10 mouse cellular contexts compared by ENCODE assay signal in the genomic region with DNA sequence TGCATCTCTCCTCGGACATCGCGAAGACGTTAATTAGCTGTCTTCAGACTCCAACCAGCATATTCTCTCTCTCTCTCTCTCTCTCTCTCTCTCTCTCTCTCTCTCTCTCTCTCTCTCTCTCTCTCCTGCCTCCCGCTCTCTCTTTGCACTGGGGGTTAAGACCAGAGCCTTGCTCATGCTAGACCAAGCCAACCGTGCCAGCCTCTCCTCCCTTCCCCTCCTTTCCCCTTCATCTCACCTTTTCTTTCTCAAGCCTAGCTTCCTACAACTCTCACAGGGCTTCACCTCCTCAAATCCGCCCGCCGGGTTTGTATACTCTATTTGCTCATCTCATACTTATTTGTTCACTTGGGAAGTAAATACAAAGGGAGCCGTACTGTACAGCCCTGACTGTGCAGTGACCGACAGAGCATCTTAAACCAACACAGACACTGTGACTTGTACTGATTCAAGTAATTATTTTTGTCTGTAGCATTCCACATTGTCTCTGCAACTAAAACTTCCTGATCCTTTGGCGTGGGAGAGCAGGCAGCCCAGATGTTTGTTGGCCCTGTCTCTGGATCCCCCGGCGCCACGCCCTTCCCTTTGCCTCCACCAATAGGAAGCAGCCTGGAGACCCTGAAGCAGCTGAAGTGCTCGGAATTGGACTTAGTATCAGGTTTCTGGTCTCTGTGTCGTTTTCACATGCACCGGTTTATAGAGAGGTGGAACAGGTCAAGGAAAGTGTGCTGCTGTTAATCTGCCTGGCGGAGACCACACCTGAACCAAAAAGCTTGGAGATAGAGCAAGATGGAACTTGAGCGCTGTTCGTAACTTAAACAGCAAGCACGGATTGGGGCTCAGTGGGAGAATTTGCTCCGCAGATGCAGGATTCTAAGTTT.
A peak's percentile ranks its signal among the peaks of the same experiment; 100 is the strongest.
DNase-seq lines count a peak whose midpoint lies in the region; ATAC-seq and TF ChIP-seq lines count a peak whose summit lies in the region.
"Had no signal": no experiment of that assay in that cellular context is flagged by ENCODE, and none has a peak within 500 bp of the region (broad histone marks: within the 10 kb centered on the region; RNA-seq: fewer than 3 reads in every experiment).

No protein-coding gene starts in this region.

- ATAC-seq in heart, embryonic 13.5 days (ENCODE audit: extremely low read depth, insufficient number of reproducible peaks, low FRiP score, low TSS enrichment): peak; percentile 63; the same call in 1 of the 2 replicates
- ATAC-seq in limb, embryonic 14.5 days (ENCODE audit: low FRiP score, low read depth): peak; percentile 95
- ATAC-seq in neural tube, embryonic 13.5 days (ENCODE audit: low read depth): peak; percentile 87

- no peaks in the 10 kb centered on the region for H3K36me3 ChIP-seq in heart, embryonic 13.5 days
- H3K36me3 ChIP-seq in limb, embryonic 14.5 days (ENCODE audit: control insufficient read depth, insufficient read depth, low read length): no peaks in the 10 kb centered on the region
- H3K36me3 ChIP-seq in neural tube, embryonic 13.5 days: no peaks in the 10 kb centered on the region

- H3K9ac ChIP-seq in heart, embryonic 13.5 days: peak overlapping the region; percentile 69
- peak overlapping the region; percentile 31; the same call in 1 of the 2 replicates for H3K9ac ChIP-seq in limb, embryonic 14.5 days (ENCODE audit: low read depth, low read length, severe bottlenecking)
- H3K9ac ChIP-seq in neural tube, embryonic 13.5 days: peak overlapping the region; percentile 47

- H3K27me3 ChIP-seq in heart, embryonic 13.5 days (replicated peaks): peaks cover 8% of the 10 kb centered on the region
- H3K27me3 ChIP-seq in limb, embryonic 14.5 days (ENCODE audit: control insufficient read depth, insufficient read depth, low read length): no peaks in the 10 kb centered on the region
- peaks cover 31% of the 10 kb centered on the region; the same call in 1 of the 2 replicates for H3K27me3 ChIP-seq in neural tube, embryonic 13.5 days
- H3K27me3 ChIP-seq: CH12.LX had no signal

- no peaks in the 10 kb centered on the region for H3K9me3 ChIP-seq in heart, embryonic 13.5 days
- no peaks in the 10 kb centered on the region for H3K9me3 ChIP-seq in limb, embryonic 14.5 days (ENCODE audit: control insufficient read depth, low read length)
- no peaks in the 10 kb centered on the region for H3K9me3 ChIP-seq in neural tube, embryonic 13.5 days

- TF ChIP-seq POLR2A in limb, embryonic 14.5 days (IDR thresholded peaks at IDR 0.05; ENCODE audit: borderline replicate concordance, extremely low read depth, insufficient read depth, insufficient read length): no peak

- H3K4me1 ChIP-seq in heart, embryonic 13.5 days: peaks cover 9% of the 10 kb centered on the region; the same call in 1 of the 2 replicates
- H3K4me1 ChIP-seq in limb, embryonic 14.5 days (ENCODE audit: control insufficient read depth, insufficient read depth, low read length): peaks cover 3% of the 10 kb centered on the region; the same call in 1 of the 2 replicates
- H3K4me1 ChIP-seq in neural tube, embryonic 13.5 days (replicated peaks): peaks cover 16% of the 10 kb centered on the region

- no peak overlapping the region for H3K27ac ChIP-seq in heart, embryonic 13.5 days (replicated peaks)
- H3K27ac ChIP-seq in limb, embryonic 14.5 days (replicated peaks; ENCODE audit: low read depth, low read length): no peak overlapping the region
- H3K27ac ChIP-seq in neural tube, embryonic 13.5 days (replicated peaks): no peak overlapping the region

- H3K4me3 ChIP-seq in heart, embryonic 13.5 days: peak overlapping the region; percentile 53
- H3K4me3 ChIP-seq in limb, embryonic 14.5 days (replicated peaks; ENCODE audit: low read length): peak overlapping the region; percentile 30
- H3K4me3 ChIP-seq in neural tube, embryonic 13.5 days: peak overlapping the region; percentile 32
- H3K4me3 ChIP-seq: myocyte had no signal

- peak overlapping the region; percentile 77 for H3K4me2 ChIP-seq in heart, embryonic 13.5 days
- H3K4me2 ChIP-seq in limb, embryonic 14.5 days (replicated peaks; ENCODE audit: low read depth, low read length, severe bottlenecking): peak overlapping the region; percentile 50
- H3K4me2 ChIP-seq in neural tube, embryonic 13.5 days: peak overlapping the region; percentile 61

- 19% methylated on average over 23 of the region's 23 CpGs for WGBS in heart, embryonic 13.5 days
- 18% methylated on average over 23 of the region's 23 CpGs for WGBS in limb, embryonic 14.5 days
- WGBS in neural tube, embryonic 13.5 days: 24% methylated on average over 23 of the region's 23 CpGs

- intact Hi-C loops in gastrocnemius, postnatal 14 days (cut with DNase I; ENCODE audit: low total_unique reads): no loop called here

- DNase-seq in gastrocnemius, postnatal 14 days: peak; percentile 40
- DNase-seq in gastrocnemius, adult 8-10 months (ENCODE audit: low spot score in 2 of 2): no peak
- peak; percentile 21 to 31 for DNase-seq in adrenal gland, postnatal 36 days
- peak; percentile 77 for DNase-seq in limb, embryonic 14.5 days (ENCODE audit: low spot score)
- no peak for DNase-seq in spleen, postnatal 10 days (ENCODE audit: low spot score in 2 of 2)
- DNase-seq in thymus, postnatal 0 days (ENCODE audit: low spot score): no peak

Comparison
In these comparisons a context has a peak if more than half of its experiments do, and no peak if none do; other contexts are left out.
1. DNase-seq: peak in gastrocnemius, postnatal 14 days (single experiment), adrenal gland, postnatal 36 days (2 of 2) and limb, embryonic 14.5 days (single experiment); none in gastrocnemius, adult 8-10 months (0 of 2), spleen, postnatal 10 days (0 of 2) and thymus, postnatal 0 days (single experiment).
2. Peak in every context shown above with its lines, with median percentiles within 50 percentile points of each other: ATAC-seq, H3K4me2 ChIP-seq, H3K4me3 ChIP-seq and H3K9ac ChIP-seq.